Mouse (Mus musculus): ENCODE results near the gene Slc7a11.

GRCm38 (mm10) chr3:50269680-50270079 is 173.7 kb downstream of the Slc7a11 start:
- TF ChIP-seq CTCF (IDR thresholded peaks at IDR 0.05; ENCODE audit: borderline replicate concordance, control insufficient read depth, extremely low read depth, insufficient read depth, low read length, poor library complexity): no peak
- TF ChIP-seq POLR2A (IDR thresholded peaks at IDR 0.05; ENCODE audit: control insufficient read depth, extremely low read depth, insufficient read depth, low read length, poor library complexity): no peak

All from thymus, adult 2 months (tissue).